Mouse (Mus musculus) midbrain, embryonic 12.5 days (tissue): ENCODE measurements around the gene Wdr25. TPM values are rescaled to one million over a fixed set of nuclear protein-coding genes. Genes with fewer than 3 reads are reported as not detected.

ENCODE experiments used
- ATAC-seq: fragments of 200-750 bp; cut with Nextera tagmentation; 2 replicates; pipeline ENCODE4 v1.8.0; 2017; ENCODE audit warnings: low read depth, moderate TSS enrichment, moderate library complexity; ENCODE audit not compliant: low FRiP score
- H3K27ac ChIP-seq: fragments of 300-500 bp; sonication (generic); replicated peaks from 2 replicates; pipeline ENCODE4 v1.5.1; 2016; ENCODE audit warnings: mild to moderate bottlenecking
- H3K27me3 ChIP-seq: fragments of 300-500 bp; sonication (generic); 2 replicates; pipeline ENCODE4 v1.6.1; 2016; ENCODE audit warnings: mild to moderate bottlenecking
- H3K36me3 ChIP-seq: fragments of 300-500 bp; sonication (generic); 2 replicates; pipeline ENCODE4 v1.6.1; 2016
- H3K4me1 ChIP-seq: fragments of 300-500 bp; sonication (generic); 2 replicates; pipeline ENCODE4 v1.6.1; 2016
- H3K4me2 ChIP-seq: fragments of 300-500 bp; sonication (generic); replicated peaks from 2 replicates; pipeline ENCODE4 v1.6.1; 2016; ENCODE audit warnings: mild to moderate bottlenecking, moderate library complexity
- H3K4me3 ChIP-seq: fragments of 300-500 bp; sonication (generic); 2 replicates; pipeline ENCODE4 v1.5.1; 2016; ENCODE audit warnings: mild to moderate bottlenecking
- H3K9ac ChIP-seq: fragments of 300-500 bp; sonication (generic); replicated peaks from 2 replicates; pipeline ENCODE4 v1.6.1; 2016; ENCODE audit warnings: mild to moderate bottlenecking, moderate library complexity
- H3K9me3 ChIP-seq: fragments of 300-500 bp; sonication (generic); 2 replicates; pipeline ENCODE4 v1.6.1; 2016; ENCODE audit warnings: mild to moderate bottlenecking
- WGBS: fragments of 180-500 bp; shearing (Covaris S2); methylation state at CpG from one replicate; pipeline ENCODE4 v1.1.7; 2016; 5-methylcytosine and 5-hydroxymethylcytosine counted together
- polyA plus RNA-seq: library from polyadenylated mRNA; unstranded; fragments of >200 nt; fragmentation: Nextera tagmentation; extraction: Ambion mirVana; gene quantifications from 2 replicates; pipeline ENCODE4 v1.2.1, GENCODE M21; 2016

The Wdr25 gene
- polyA plus RNA-seq, 1 experiment from 2014 or later: 8.6 TPM

DNA sequence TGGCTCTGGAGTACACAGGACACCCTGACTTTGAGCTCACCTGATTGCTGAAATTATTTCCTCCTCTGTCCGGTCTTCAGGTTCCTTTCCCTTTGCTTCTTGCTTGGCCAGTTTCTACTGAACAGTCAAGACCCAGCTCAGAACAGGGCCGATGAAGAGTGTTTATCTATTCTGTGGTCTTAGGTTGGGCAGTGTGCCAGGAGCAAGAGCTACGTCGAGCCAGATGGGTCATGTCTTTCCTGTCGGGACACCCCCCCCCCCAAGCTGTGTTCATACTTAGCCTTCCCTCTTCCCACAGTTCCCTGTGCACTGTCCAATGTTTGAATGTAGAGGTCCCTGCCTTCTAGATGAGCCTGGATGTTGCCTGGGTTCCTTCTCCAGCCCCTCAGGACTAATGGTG lies 7.9 kb downstream of the Wdr25 start:
- no peak overlapping the region for H3K9ac ChIP-seq
- H3K27me3 ChIP-seq: no peaks in the 10 kb centered on the region
- H3K4me2 ChIP-seq: no peak overlapping the region
- no peak overlapping the region for H3K4me3 ChIP-seq
- H3K36me3 ChIP-seq: peaks cover 6% of the 10 kb centered on the region; the same call in 1 of the 2 replicates
- ATAC-seq: no peak
- H3K27ac ChIP-seq: no peak overlapping the region
- H3K4me1 ChIP-seq: peaks cover 24% of the 10 kb centered on the region
- 91% methylated on average over 5 of the region's 5 CpGs for WGBS
- H3K9me3 ChIP-seq: no peaks in the 10 kb centered on the region

DNA sequence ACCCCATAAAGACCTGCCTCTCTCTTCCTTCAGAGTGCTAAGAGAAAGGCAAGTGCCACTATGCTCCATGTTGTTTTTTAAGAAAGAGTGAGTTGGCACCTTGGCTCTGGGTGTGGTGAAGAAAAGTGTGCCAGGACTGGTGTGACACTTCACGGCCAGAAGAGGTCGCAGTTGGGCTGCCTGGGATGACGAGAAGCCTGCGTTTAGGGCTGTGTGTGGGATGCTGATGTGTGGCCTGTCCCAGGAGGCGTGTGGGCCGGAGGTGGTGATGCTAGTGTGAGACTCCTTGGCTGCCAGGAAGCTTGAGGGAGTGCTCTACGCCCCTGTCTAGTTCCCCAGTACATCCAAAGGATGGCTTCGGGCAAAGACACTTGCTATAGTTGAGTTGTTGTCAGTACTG lies 9.5 kb downstream of the Wdr25 start:
- peaks cover 6% of the 10 kb centered on the region; the same call in 1 of the 2 replicates for H3K36me3 ChIP-seq
- 20% methylated on average over 8 of the region's 8 CpGs for WGBS
- no peak for ATAC-seq

DNA sequence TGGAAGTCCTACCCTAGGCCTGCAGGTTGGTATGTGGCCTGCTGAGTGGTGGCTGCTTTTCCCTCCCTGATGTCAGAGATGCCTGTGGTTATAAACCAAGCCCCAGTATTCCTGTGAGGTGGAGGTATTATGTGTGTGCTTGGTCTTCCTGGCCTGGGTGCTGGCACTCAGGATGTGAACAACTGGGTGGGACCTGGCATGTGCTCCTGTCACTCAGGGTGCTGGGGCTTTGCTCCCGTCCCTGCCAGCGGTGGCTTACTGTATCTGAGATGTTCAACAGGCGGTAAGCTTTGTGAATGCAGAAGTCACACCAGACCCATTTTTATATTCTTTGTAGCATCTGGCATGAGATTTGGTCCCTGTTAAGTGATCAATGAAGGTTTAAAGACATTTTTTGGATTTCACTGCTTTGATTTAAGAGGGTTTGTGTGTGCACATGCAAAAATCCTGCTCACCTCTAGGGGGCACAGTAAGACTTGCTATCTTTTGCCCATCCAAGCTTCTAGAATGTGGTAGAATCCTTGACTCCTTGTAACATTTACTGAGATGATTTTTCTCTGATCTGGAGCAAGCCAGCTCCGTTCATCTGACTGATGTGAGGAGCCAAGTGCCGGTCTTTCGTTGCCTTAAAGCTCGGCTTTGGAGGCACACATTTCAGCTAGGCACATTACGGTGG lies 10.3 kb downstream of the Wdr25 start:
- 77% methylated on average over 8 of the region's 8 CpGs for WGBS
- Histone ChIP-seq H3K27ac (peak overlapping the region; percentile 56; the same call in 1 of the 2 replicates), H3K36me3 (no peaks in the 10 kb centered on the region), H3K9me3 (no peaks in the 10 kb centered on the region), H3K4me3 (no peak overlapping the region), H3K9ac (no peak overlapping the region), H3K4me1 (peaks cover 42% of the 10 kb centered on the region), H3K4me2 (no peak overlapping the region), H3K27me3 (no peaks in the 10 kb centered on the region)
- no peak for ATAC-seq

More for the DNA sequence above, 9.5 kb downstream of the Wdr25 start:
- Histone ChIP-seq H3K4me1 (peaks cover 34% of the 10 kb centered on the region), H3K4me2 (no peak overlapping the region), H3K27me3 (no peaks in the 10 kb centered on the region), H3K9ac (no peak overlapping the region), H3K4me3 (no peak overlapping the region), H3K27ac (no peak overlapping the region), H3K9me3 (no peaks in the 10 kb centered on the region)

DNA sequence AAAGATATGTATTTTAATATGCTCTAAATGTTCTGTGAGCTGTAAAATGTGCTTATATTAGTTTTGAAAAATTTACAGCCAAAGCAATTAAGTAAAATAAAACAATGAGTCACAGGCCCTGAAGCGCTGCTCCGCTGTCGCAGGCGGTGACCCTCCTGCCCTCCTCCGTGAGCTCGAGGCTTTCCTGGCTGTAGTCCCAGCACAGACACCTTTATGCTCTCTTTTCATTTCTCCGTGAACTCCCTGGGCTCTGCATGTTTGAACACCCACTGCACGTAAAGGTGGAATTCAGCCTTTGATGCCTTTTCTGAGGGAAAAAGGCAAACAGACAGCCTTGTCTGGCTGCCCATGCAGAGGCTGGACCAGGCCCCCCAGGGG lies 10.8 kb downstream of the Wdr25 start:
- no peak overlapping the region; the same call in 1 of the 2 replicates for H3K4me2 ChIP-seq
- peaks cover 45% of the 10 kb centered on the region for H3K4me1 ChIP-seq
- no peaks in the 10 kb centered on the region for H3K36me3 ChIP-seq
- H3K9ac ChIP-seq: no peak overlapping the region; the same call in 1 of the 2 replicates
- H3K27me3 ChIP-seq: no peaks in the 10 kb centered on the region
- 57% methylated on average over 8 of the region's 8 CpGs for WGBS
- no peak for ATAC-seq
- H3K4me3 ChIP-seq: no peak overlapping the region
- H3K27ac ChIP-seq: peak overlapping the region; percentile 56
- no peaks in the 10 kb centered on the region for H3K9me3 ChIP-seq

DNA sequence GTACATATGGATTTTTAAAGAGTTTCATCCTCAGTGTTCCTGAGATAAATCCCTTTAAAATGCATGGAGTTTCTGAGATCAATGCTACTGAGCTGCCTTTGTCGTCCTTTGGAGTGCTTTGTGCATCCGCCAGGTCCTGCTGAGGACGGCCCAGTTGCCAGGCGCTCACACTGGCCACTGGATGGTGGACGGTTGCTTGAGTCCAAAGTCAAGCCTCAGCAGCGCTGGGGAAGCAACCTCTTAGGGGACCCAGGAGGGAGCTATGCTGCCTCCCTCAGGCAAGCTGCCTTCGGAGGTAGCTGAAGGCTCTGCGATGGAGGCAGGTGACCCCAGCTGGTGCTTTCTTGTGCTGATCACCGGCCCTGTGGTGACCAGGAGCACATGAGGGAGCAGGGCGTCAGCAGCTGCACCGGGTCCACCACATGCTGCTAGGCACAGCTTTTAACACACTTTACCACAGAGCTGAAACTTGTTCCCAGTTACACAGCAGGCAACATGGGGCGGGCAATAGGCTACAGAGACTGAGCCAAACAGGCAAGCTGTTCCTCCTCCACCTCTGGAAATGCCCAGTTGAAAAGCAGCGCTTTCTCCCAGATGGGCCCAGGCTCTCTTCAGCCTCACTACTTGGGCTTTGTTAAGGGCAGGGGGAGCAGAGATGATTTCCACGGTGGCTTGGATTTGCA lies 12.3 kb downstream of the Wdr25 start:
- Histone ChIP-seq H3K36me3 (no peaks in the 10 kb centered on the region), H3K27me3 (no peaks in the 10 kb centered on the region), H3K4me2 (peak overlapping the region; percentile 18), H3K9me3 (no peaks in the 10 kb centered on the region), H3K27ac (peak overlapping the region; percentile 84), H3K9ac (no peak overlapping the region; the same call in 1 of the 2 replicates), H3K4me3 (no peak overlapping the region), H3K4me1 (peaks cover 51% of the 10 kb centered on the region)
- 15% methylated on average over 14 of the region's 14 CpGs for WGBS
- peak; percentile 57 for ATAC-seq

DNA sequence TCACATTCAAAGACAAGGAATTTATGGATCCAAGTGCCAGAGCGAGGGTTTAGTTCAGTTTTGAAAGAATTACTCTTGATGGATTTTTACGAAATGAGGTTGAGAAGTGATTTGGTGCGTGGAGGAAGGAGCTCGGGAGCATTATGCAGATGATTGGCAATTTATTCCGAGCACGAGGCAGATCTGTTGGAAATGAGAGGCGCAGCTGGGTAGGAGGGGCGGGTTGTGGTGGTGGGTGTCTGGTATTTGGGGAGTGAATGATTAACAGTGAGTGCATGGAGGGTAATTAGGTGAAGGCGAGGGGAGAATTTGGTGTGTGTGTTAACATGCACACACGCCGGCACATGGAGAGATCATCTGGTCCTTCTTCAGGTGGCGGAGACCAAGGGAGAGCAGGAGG lies 13.0 kb downstream of the Wdr25 start:
- Histone ChIP-seq H3K9me3 (no peaks in the 10 kb centered on the region), H3K36me3 (no peaks in the 10 kb centered on the region), H3K27ac (peak overlapping the region; percentile 84), H3K4me1 (peaks cover 54% of the 10 kb centered on the region), H3K9ac (no peak overlapping the region), H3K4me2 (peak overlapping the region; percentile 18; the same call in 1 of the 2 replicates), H3K4me3 (no peak overlapping the region), H3K27me3 (no peaks in the 10 kb centered on the region)
- peak; percentile 39 for ATAC-seq
- 38% methylated on average over 12 of the region's 12 CpGs for WGBS

DNA sequence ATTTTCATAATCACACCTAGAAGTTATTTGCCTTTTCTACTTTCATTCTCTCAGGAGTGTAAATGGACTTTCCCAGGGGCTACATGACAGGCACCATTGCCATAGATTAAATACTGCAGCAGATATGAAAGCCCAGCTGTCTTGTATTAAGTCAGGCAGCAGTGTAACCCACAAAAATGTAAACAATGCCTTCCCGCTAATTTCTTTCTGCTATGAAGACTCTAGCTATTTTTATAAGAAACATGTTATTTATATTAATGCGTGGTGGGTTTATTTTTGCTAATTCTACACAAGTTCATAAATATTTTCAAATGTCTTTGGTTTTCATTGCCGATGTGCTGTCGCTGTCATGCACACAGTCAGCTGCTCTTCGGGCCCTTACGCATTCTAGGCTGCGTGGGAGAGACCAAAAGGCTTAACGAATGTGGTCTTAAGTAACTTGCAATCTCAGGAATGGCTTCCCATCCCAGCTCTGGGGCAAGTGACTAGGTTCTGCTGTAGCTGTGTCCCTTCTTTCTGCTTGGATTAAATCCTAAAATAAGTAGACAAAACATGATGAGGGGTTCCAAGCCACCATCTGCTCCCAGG lies 16.5 kb downstream of the Wdr25 start:
- H3K36me3 ChIP-seq: no peaks in the 10 kb centered on the region
- H3K27me3 ChIP-seq: 0 out of 2 replicates have a peak, but pooled peaks cover 11% of the 10 kb centered on the region
- WGBS: 84% methylated on average over 8 of the region's 8 CpGs
- H3K9ac ChIP-seq: no peak overlapping the region
- no peak overlapping the region for H3K4me2 ChIP-seq
- no peaks in the 10 kb centered on the region for H3K9me3 ChIP-seq
- H3K4me3 ChIP-seq: no peak overlapping the region
- peaks cover 78% of the 10 kb centered on the region for H3K4me1 ChIP-seq
- ATAC-seq: no peak
- peak overlapping the region; percentile 58 for H3K27ac ChIP-seq

DNA sequence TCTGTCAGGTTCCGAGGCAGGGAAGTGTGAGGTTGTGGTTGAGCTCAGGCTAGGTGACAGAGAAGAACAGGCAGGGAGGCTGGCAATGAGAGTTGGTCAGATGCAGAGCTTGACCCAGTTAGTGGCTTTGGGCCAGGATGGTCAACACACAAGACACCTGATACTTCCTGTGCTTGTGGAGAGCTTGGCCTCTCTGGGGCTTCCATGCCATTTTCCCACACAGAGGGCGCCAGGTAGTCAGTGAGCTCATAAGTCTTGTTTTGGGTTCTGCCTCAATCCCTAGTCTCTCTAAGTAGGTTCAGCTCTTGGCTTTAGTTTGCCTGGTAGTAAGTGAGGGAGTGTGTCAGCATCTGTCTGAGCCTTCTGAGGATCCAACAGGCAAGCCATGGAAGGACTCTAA lies 19.0 kb downstream of the Wdr25 start:
- Histone ChIP-seq H3K27me3 (0 out of 2 replicates have a peak, but pooled peaks cover 11% of the 10 kb centered on the region), H3K9ac (no peak overlapping the region), H3K4me1 (peaks cover 80% of the 10 kb centered on the region), H3K4me3 (no peak overlapping the region), H3K27ac (no peak overlapping the region), H3K4me2 (no peak overlapping the region), H3K36me3 (no peaks in the 10 kb centered on the region), H3K9me3 (no peaks in the 10 kb centered on the region)
- no peak for ATAC-seq
- 94% methylated on average over 2 of the region's 2 CpGs for WGBS

DNA sequence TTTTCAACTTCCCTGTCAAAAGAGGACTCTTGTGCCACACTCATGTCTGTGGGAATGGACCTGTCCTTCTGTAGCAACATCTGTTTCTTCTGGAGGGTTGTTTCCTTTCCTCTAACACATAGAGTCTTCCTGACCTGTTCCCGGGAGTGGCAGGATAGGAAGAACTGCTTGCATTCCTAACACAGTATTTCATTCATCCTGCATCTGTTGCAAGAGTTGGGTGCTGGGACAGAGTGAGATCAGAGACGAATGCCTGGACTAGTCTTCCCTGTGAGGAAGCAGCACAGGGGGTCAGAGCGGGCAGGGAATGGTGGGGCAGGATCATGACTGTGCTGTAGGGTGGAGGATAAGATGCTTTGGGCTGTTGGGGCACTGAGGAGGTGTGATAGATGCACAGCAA lies 20.8 kb downstream of the Wdr25 start:
- Histone ChIP-seq H3K27ac (no peak overlapping the region; the same call in 1 of the 2 replicates), H3K9me3 (no peaks in the 10 kb centered on the region), H3K36me3 (no peaks in the 10 kb centered on the region), H3K4me2 (no peak overlapping the region), H3K27me3 (0 out of 2 replicates have a peak, but pooled peaks cover 11% of the 10 kb centered on the region), H3K4me3 (no peak overlapping the region), H3K9ac (no peak overlapping the region), H3K4me1 (peaks cover 84% of the 10 kb centered on the region)
- no peak for ATAC-seq
- 54% methylated on average over 3 of the region's 3 CpGs for WGBS

DNA sequence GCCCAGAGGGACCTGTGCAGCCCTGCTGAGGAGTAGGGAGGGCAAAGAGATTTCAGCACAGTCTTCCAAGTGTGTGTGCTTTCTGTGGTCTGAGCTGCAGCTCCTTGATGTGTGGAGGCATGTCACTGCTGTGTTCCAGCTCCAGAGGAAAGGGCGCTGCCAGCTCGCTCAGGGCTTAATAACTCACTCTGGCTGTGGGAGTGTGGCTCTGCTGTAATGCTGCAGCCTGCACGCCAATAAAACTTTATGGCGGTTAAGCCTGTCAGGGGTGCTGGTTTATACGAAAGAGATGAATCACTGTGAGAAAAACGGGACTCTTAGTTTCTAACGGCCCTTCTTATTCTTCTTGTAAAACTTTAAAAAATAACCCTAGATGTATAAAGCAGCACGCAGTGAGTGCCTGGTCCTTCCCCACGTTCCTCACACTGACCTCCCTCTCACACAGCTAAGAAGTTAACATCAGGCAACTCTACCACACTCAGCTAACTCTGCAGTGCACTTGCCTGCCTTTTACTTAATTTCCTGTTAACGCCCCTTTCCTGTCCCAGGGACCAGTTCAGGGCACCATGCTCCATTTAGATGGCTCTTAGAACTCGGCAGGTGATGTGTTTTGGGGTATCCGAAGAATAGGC lies 21.4 kb downstream of the Wdr25 start:
- Histone ChIP-seq H3K9ac (no peak overlapping the region), H3K4me1 (peaks cover 84% of the 10 kb centered on the region), H3K4me2 (no peak overlapping the region), H3K9me3 (no peaks in the 10 kb centered on the region), H3K27ac (peak overlapping the region; percentile 67; the same call in 1 of the 2 replicates), H3K36me3 (no peaks in the 10 kb centered on the region), H3K4me3 (no peak overlapping the region), H3K27me3 (0 out of 2 replicates have a peak, but pooled peaks cover 11% of the 10 kb centered on the region)
- no peak for ATAC-seq
- 68% methylated on average over 12 of the region's 12 CpGs for WGBS

DNA sequence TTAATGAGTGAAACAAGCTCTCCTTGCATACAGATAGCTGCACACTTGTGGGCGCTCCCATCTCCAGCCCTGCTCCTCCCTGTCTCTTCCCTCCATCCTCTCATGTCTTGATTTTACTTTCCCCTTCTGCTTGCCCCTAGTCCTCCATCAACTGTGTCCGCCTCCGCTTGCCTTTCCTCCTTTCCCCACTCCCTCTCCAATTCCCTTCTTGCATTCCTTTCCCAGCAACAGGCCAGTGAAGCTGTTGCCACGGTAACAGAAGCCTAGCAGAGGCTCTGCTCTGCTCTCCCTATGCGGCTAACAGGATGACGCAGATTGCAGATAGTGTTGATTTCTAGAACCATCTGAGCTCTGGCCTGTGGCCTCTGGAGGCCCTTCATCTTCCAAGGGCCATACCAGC lies 22.5 kb downstream of the Wdr25 start:
- Histone ChIP-seq H3K4me1 (peaks cover 79% of the 10 kb centered on the region), H3K27me3 (0 out of 2 replicates have a peak, but pooled peaks cover 11% of the 10 kb centered on the region), H3K4me3 (no peak overlapping the region), H3K9me3 (no peaks in the 10 kb centered on the region), H3K27ac (peak overlapping the region; percentile 67), H3K36me3 (no peaks in the 10 kb centered on the region), H3K9ac (no peak overlapping the region), H3K4me2 (0 out of 2 replicates have a peak overlapping the region, but pooled peaks have one; percentile 13)
- peak; percentile 75 for ATAC-seq
- WGBS: 7% methylated on average over 6 of the region's 6 CpGs
